Mouse (Mus musculus): ENCODE measurements around the gene Srsf10. TPM values are rescaled to one million over a fixed set of nuclear protein-coding genes. Genes with fewer than 3 reads are reported as not detected.

Gene Srsf10
- total RNA-seq, 2 experiments from 2014 or later, result 82.6 to 94.2 TPM

GRCm38 (mm10) chr4:135834124-135834717 is 21.3 kb upstream of the Srsf10 start:
- Histone ChIP-seq H3K4me3 (no peak overlapping the region), H3K27ac (no peak overlapping the region)
- DNase-seq (ENCODE audit: low spot score in 2 of 2), result no peak
- TF ChIP-seq CTCF (conservative IDR thresholded peaks at IDR 0.05), result no peak

DNA sequence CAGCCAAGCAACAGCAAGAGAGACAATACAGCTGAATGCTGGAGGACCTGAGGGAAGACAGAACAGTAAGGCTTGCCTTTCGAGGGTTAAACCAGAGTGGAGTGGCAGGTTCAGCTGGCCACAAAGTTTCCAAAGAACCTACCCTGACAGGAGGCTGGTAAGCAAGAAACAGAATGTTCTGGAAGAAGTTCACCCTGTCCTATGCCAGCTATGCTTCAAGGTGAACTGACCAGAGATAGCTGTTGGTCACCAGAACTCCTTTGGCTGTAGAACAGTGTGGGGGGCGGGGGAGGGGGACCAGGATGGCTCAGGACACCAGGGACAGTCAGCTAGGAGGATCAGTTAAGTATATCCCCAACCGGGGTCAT is 16.6 kb upstream of the Srsf10 start:
- no peak overlapping the region for H3K27ac ChIP-seq
- no peak overlapping the region for H3K4me3 ChIP-seq
- TF ChIP-seq CTCF (conservative IDR thresholded peaks at IDR 0.05), result no peak
- no peak for DNase-seq (ENCODE audit: low spot score in 2 of 2)

DNA sequence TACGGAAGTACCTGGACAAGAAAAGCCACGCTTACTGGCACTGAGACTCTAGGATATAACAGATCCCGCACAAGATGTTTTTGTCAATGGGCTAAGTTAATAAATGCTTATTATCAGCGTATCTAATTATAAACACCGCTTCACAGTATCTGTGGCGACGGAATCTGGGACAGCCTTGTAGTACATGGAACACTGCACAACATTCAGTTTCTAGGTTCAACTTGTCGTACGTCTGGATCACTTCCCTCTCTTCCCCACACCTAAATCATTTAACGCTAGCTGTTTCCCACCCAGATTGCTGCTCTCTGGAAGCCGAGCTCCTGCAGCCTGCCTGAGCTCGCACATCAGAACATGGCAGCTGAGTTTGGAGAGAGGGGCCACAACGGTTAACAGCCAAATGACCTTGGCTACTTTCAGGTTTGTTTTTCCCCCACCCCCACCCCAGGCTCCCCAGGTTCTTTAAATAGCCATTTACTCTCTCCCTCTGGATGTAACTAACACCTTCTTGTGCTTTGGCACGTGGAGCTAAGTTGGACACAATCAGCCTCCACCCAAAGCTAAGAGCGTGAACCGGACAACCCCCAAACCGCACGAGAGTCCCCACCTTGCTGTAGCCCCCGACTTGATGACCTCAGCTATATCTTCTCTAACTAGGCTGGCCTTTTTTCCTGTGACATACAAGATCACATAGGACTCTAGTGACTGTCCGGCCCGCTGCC is 16.1 kb upstream of the Srsf10 start:
- DNase-seq (ENCODE audit: low spot score in 2 of 2), result no peak
- no peak overlapping the region for H3K4me3 ChIP-seq
- H3K27ac ChIP-seq, result no peak overlapping the region
- TF ChIP-seq CTCF (conservative IDR thresholded peaks at IDR 0.05), result no peak

DNA sequence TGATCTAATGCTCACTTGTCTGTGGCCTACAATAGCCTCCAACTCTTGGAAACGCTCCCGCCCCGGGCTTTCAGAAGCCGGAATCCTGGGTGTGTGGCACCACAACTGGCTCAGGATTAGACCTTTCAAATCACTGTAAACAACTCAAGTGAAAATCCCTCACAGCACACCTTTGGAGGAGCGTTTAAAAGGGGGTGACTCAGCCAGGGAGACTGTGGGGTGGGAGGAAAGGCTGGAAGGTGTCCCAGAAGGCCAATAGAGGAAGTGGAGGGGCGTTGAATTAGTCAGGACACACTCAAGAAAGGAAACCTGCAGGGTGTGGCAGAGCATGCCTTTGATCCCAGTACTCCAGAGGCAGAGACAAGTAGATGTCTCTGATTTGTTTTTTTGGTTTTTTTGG is 11.1 kb upstream of the Srsf10 start:
- no peak overlapping the region for H3K4me3 ChIP-seq
- DNase-seq (ENCODE audit: low spot score in 2 of 2), result no peak
- no peak overlapping the region for H3K27ac ChIP-seq
- TF ChIP-seq CTCF (conservative IDR thresholded peaks at IDR 0.05), result no peak

DNA sequence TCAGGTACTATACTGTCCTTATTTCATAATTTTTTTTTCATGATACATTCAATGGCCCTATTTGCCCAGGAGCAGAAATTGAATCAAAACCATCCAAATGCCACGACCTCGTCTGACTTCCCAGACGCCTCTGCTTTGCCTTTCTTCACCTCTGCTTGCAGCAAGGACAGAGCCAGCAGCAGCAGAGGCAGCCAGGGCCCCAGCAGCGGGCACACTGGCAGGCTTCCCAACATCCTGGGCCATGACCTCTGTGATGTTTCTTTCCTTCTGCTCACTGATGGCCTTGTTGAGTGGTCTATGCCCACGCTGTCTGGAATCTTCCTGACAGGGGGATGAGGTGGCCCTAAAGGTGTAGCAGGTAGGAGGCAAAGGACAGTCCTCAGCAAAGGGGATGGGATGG is 8.0 kb upstream of the Srsf10 start:
- Histone ChIP-seq H3K4me3 (no peak overlapping the region), H3K27ac (no peak overlapping the region)
- no peak for TF ChIP-seq CTCF (conservative IDR thresholded peaks at IDR 0.05)
- no peak for DNase-seq (ENCODE audit: low spot score in 2 of 2)

DNA sequence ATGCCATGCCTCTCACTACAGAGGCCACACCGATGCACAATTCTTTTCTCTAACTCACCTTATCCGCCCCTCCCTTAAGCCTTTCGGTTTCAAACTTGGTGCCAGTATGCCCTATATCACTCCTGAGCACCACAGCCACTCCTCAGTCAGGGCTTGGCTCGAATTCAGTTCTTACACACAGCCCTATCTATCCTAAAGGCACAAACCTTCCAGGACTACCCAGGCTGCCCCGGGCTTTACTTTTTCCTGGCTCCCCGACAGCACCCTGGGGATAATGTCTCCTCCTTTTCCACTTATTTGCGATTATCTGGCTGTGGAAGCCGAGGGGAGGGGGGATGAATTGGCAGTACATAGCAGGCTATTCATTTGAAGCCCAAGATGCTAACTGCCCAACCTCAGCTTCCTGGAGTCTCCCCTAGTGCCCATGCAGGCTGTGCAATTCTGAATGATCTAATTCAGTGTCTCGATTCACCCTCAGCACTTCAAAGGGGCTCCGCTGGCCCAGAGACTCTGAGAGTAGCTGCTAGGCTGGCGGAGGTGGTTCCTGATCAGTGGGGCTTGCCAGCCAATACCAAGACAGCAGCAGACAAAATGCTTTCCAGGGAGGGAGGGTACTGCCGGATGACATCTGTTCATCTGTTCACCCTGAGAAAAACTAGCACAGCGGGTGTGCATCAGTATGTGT is 5.0 kb upstream of the Srsf10 start:
- DNase-seq (ENCODE audit: low spot score in 2 of 2), result peak; percentile 65 to 85
- H3K4me3 ChIP-seq, result peak overlapping the region; percentile 17
- TF ChIP-seq CTCF (conservative IDR thresholded peaks at IDR 0.05), result no peak
- H3K27ac ChIP-seq, result peak overlapping the region; percentile 86

- no peak for TF ChIP-seq CTCF (conservative IDR thresholded peaks at IDR 0.05)
- Histone ChIP-seq H3K27ac (peak overlapping the region; percentile 78), H3K4me3 (no peak overlapping the region)
- no peak for DNase-seq (ENCODE audit: low spot score in 2 of 2)
Observed at GRCm38 (mm10) chr4:135851942-135852341, 3.6 kb upstream of the Srsf10 start.

- H3K4me3 ChIP-seq, result no peak overlapping the region
- peak overlapping the region; percentile 94 for H3K27ac ChIP-seq
- TF ChIP-seq CTCF (conservative IDR thresholded peaks at IDR 0.05), result peak; percentile 40
- peak in 1 of 2 experiments; percentile 80 for DNase-seq (ENCODE audit: low spot score in 2 of 2)
Observed at GRCm38 (mm10) chr4:135853987-135854546, 1.5 kb upstream of the Srsf10 start.

DNA sequence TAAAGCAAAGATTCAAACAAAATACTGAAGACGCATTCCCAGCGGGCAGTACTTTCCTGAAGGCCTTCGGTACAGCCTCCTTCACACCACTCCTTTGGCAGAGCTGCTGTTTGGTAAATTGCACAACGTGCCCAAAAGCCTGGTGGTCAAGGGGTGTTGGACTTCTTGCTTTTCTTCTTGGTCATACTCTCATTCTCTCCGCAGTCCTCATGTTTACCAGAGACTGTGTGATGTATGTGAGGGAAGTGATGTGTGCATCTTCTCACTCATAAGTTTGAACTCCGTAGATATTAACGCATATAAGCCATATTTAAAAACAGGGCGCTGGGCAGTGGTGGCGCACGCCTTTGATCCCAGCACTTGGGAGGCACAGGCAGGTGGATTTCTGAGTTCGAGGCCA is 917 bp upstream of the Srsf10 start:
- Histone ChIP-seq H3K4me3 (no peak overlapping the region), H3K27ac (peak overlapping the region; percentile 94)
- no peak for DNase-seq (ENCODE audit: low spot score in 2 of 2)

DNA sequence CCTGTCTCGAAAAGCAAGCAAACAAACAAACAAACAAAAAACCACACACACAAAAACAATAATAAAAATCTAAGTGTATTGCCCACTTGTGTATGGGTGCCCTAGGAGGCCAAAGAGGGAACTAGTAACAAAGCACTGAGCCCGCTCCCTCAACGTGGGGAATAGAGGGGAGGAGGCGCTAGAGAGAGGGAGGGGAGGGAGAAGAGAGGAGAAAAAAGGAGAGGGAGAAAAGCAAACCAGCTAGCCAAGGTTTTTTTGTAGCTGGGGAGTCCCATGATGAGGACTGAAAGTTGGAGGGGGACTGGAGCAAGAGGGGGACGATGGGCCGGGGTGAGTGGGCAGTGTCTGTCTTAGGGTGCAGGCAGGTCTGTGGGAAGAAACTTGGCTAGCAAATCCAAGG is 467 bp upstream of the Srsf10 start:
- H3K4me3 ChIP-seq, result peak overlapping the region; percentile 86
- peak overlapping the region; percentile 94 for H3K27ac ChIP-seq
- DNase-seq (ENCODE audit: low spot score in 2 of 2), result no peak
- TF ChIP-seq CTCF (conservative IDR thresholded peaks at IDR 0.05), result no peak

More for the DNA sequence above, 917 bp upstream of the Srsf10 start:
- no peak for TF ChIP-seq CTCF (conservative IDR thresholded peaks at IDR 0.05)

GRCm38 (mm10) chr4:135856223-135857091 is 910 bp downstream of the Srsf10 start:
- H3K27ac ChIP-seq, result peak overlapping the region; percentile 94
- no peak for TF ChIP-seq CTCF (conservative IDR thresholded peaks at IDR 0.05)
- peak in 1 of 2 experiments; percentile 35 for DNase-seq (ENCODE audit: low spot score in 2 of 2)
- peak overlapping the region; percentile 86 for H3K4me3 ChIP-seq

GRCm38 (mm10) chr4:135857597-135858186 is 2.1 kb downstream of the Srsf10 start:
- H3K4me3 ChIP-seq, result peak overlapping the region; percentile 86
- DNase-seq (ENCODE audit: low spot score in 2 of 2), result no peak
- H3K27ac ChIP-seq, result peak overlapping the region; percentile 94; the same call in 1 of the 2 replicates
- TF ChIP-seq CTCF (conservative IDR thresholded peaks at IDR 0.05), result no peak
